Mouse (Mus musculus) adipocyte (in vitro differentiated cells): ENCODE results near the gene Blcap.
A peak's percentile ranks its signal among the peaks of the same experiment; 100 is the strongest.

Experiments
- DNase-seq: peaks from one replicate; pipeline ENCODE4 v3.0.0-alpha.2; 2016; ENCODE audit warnings: low spot score

The Blcap gene

GRCm38 (mm10) chr2:157559440-157559839 is 11.6 kb downstream of the Blcap start:
- no peak for DNase-seq

GRCm38 (mm10) chr2:157558520-157558919 is 12.6 kb downstream of the Blcap start:
- DNase-seq, result no peak

GRCm38 (mm10) chr2:157558051-157558450 is 13.0 kb downstream of the Blcap start:
- DNase-seq, result no peak

- peak; percentile 40 for DNase-seq
Measured at GRCm38 (mm10) chr2:157556074-157556698, 14.9 kb downstream of the Blcap start.

GRCm38 (mm10) chr2:157552158-157552886 is 18.8 kb downstream of the Blcap start:
- no peak for DNase-seq

- DNase-seq, result no peak
Measured at GRCm38 (mm10) chr2:157550292-157550691, 20.8 kb downstream of the Blcap start.

- no peak for DNase-seq
Measured at GRCm38 (mm10) chr2:157546686-157547085, 24.4 kb downstream of the Blcap start.

GRCm38 (mm10) chr2:157544333-157544888 is 26.7 kb downstream of the Blcap start:
- no peak for DNase-seq

GRCm38 (mm10) chr2:157542415-157542814 is 28.7 kb downstream of the Blcap start:
- no peak for DNase-seq

GRCm38 (mm10) chr2:157541631-157542030 is 29.4 kb downstream of the Blcap start:
- DNase-seq, result no peak

GRCm38 (mm10) chr2:157540953-157541569 is 30.0 kb downstream of the Blcap start:
- no peak for DNase-seq

GRCm38 (mm10) chr2:157540073-157540952 is 30.8 kb downstream of the Blcap start:
- no peak for DNase-seq

GRCm38 (mm10) chr2:157537118-157537517 is 34.0 kb downstream of the Blcap start:
- DNase-seq, result no peak

- DNase-seq, result no peak
Measured at GRCm38 (mm10) chr2:157536476-157537081, 34.5 kb downstream of the Blcap start.

GRCm38 (mm10) chr2:157534163-157534562 is 36.9 kb downstream of the Blcap start:
- no peak for DNase-seq

GRCm38 (mm10) chr2:157531681-157532426 is 39.2 kb downstream of the Blcap start:
- no peak for DNase-seq

- no peak for DNase-seq
Measured at GRCm38 (mm10) chr2:157530056-157530955, 40.8 kb downstream of the Blcap start.

- no peak for DNase-seq
Measured at GRCm38 (mm10) chr2:157522556-157522955, 48.5 kb downstream of the Blcap start.

- no peak for DNase-seq
Measured at GRCm38 (mm10) chr2:157520496-157520895, 50.6 kb downstream of the Blcap start.

GRCm38 (mm10) chr2:157519452-157519851 is 51.6 kb downstream of the Blcap start:
- peak; percentile 65 for DNase-seq
